Mouse (Mus musculus): Measurements from ENCODE around the gene Cenpv.

DNA sequence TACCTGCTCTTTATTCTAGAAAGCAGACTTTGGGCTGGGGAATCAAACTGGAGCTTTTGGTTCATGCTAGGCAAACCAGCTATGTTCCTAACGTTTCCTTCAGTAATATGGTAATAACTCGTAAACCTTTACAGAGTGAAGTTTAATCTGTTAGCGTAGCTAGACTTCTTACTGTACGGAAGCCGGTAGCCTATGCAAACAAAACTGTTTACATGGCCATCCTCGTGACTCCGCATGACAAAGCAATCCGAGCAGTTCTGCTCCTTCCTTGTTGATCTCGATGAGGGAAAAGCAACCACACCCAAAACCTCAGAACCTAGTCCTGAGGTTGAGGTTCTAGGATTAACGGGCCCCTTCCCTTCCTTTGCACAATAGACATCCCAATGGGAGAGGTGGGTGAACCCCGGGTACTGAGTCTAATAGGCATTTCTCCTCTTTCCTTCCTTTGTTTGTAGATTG is 11.2 kb upstream of the Cenpv start:
- TF ChIP-seq POLR2A (IDR thresholded peaks at IDR 0.05; ENCODE audit: borderline replicate concordance, insufficient read depth, low read length) (no peak), CTCF (IDR thresholded peaks at IDR 0.05; ENCODE audit: borderline replicate concordance, insufficient read depth, low read depth, low read length) (no peak)

Data from cerebellum, adult 2 months (tissue).